Mouse (Mus musculus): ENCODE data around the gene Tob1. TPM values are rescaled to one million over a fixed set of nuclear protein-coding genes. Genes with fewer than 3 reads are reported as not detected.

Tob1 gene
- polyA plus RNA-seq, 1 experiment from 2014 or later: 44.0 TPM

DNA sequence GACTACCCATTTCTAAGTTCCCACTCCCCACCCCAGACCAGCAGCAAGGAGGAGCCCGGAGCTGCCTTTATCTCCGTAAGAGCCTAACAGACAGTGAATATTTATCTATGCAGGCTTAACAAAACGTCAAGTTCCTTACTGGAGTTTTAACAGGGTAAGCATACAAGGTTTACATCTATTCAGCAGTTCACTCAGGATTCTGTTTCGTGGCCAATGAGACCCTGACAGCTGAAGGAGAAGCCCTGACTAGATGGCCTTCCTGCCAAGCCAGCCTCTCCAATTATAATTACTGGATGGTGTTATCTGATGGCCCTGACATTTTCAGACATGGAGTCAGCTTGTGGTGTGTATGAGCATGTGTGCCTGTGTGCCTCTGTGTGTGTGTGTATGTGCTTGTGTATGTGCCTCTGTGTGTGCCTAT, 37.5 kb upstream of the Tob1 start:
- H3K4me1 ChIP-seq (replicated peaks; ENCODE audit: control insufficient read depth, insufficient read depth, low read length): 0 out of 2 replicates have a peak, but pooled peaks cover 3% of the 10 kb centered on the region
- no peak overlapping the region for H3K4me3 ChIP-seq (ENCODE audit: low read depth, low read length)
- H3K27me3 ChIP-seq (ENCODE audit: control insufficient read depth, insufficient read depth, low read length): no peaks in the 10 kb centered on the region
- no peak overlapping the region for H3K27ac ChIP-seq (ENCODE audit: low read depth, low read length)
- no peak for ATAC-seq (replicated peaks; ENCODE audit: low FRiP score)
- H3K36me3 ChIP-seq (ENCODE audit: control insufficient read depth, insufficient read depth, low read length): no peaks in the 10 kb centered on the region
- no peak overlapping the region for H3K4me2 ChIP-seq (ENCODE audit: low read depth, low read length, severe bottlenecking)
- H3K9me3 ChIP-seq (ENCODE audit: control insufficient read depth, low read length): no peaks in the 10 kb centered on the region
- no peak for DNase-seq (ENCODE audit: low spot score)
- 66% methylated on average over 4 of the region's 4 CpGs for WGBS
- H3K9ac ChIP-seq (ENCODE audit: low read length): no peak overlapping the region

DNA sequence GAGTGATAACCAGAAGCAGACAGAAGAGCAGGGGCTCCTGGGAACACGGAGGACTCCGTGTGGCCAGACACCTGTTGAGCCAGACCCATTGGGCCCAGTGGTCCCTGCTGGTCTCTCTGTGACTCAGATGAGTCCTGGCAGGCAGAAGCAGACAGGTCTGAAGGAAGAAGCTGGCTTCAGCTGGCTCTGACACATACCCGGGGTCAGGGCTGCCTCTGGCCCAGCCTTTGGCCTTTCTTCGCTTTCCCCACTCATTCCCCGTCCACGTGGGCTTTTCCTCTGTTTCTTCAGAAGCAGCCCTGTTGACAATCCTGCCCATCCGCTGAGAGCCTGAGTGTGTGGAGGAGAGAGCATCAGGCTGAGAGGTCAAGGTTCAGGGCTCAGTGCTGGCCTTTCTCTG, 36.0 kb upstream of the Tob1 start:
- 55% methylated on average over 7 of the region's 7 CpGs for WGBS
- DNase-seq (ENCODE audit: low spot score) (no peak), ATAC-seq (replicated peaks; ENCODE audit: low FRiP score) (no peak)
- no peaks in the 10 kb centered on the region for H3K9me3 ChIP-seq (ENCODE audit: control insufficient read depth, low read length)
- H3K27me3 ChIP-seq (ENCODE audit: control insufficient read depth, insufficient read depth, low read length): no peaks in the 10 kb centered on the region
- no peaks in the 10 kb centered on the region for H3K36me3 ChIP-seq (ENCODE audit: control insufficient read depth, insufficient read depth, low read length)
- H3K4me1 ChIP-seq (replicated peaks; ENCODE audit: control insufficient read depth, insufficient read depth, low read length): 0 out of 2 replicates have a peak, but pooled peaks cover 3% of the 10 kb centered on the region
- no peak overlapping the region for H3K4me3 ChIP-seq (ENCODE audit: low read depth, low read length)
- no peak overlapping the region for H3K9ac ChIP-seq (ENCODE audit: low read length)
- H3K27ac ChIP-seq (ENCODE audit: low read depth, low read length): no peak overlapping the region
- no peak overlapping the region for H3K4me2 ChIP-seq (ENCODE audit: low read depth, low read length, severe bottlenecking)

DNA sequence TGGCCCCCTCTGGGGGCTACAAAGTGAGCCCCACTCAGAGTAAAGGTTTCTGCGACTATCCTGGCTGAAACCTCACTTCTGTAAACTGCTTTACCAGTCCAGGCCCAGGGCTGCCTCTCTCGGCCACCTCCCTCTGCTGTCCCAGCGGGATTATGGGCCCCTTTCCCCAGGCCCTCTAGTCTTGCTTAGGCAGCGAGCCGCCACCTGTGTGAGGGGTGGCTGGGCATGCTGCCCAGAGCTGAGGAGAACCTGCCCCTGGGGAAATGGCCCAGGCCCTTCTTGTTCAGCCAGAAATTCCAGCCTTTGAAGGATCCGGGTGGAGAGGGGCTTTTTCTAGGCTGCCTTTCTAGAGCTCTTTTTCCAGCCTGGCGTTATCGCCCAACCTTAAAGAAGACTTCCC, 35.6 kb upstream of the Tob1 start:
- Histone ChIP-seq H3K36me3 (ENCODE audit: control insufficient read depth, insufficient read depth, low read length) (no peaks in the 10 kb centered on the region), H3K9me3 (ENCODE audit: control insufficient read depth, low read length) (no peaks in the 10 kb centered on the region), H3K4me3 (ENCODE audit: low read depth, low read length) (no peak overlapping the region), H3K4me2 (ENCODE audit: low read depth, low read length, severe bottlenecking) (no peak overlapping the region), H3K27me3 (ENCODE audit: control insufficient read depth, insufficient read depth, low read length) (no peaks in the 10 kb centered on the region), H3K9ac (ENCODE audit: low read length) (no peak overlapping the region), H3K4me1 (replicated peaks; ENCODE audit: control insufficient read depth, insufficient read depth, low read length) (0 out of 2 replicates have a peak, but pooled peaks cover 3% of the 10 kb centered on the region), H3K27ac (ENCODE audit: low read depth, low read length) (no peak overlapping the region)
- ATAC-seq (replicated peaks; ENCODE audit: low FRiP score) (no peak), DNase-seq (ENCODE audit: low spot score) (no peak)
- WGBS: 62% methylated on average over 8 of the region's 8 CpGs

DNA sequence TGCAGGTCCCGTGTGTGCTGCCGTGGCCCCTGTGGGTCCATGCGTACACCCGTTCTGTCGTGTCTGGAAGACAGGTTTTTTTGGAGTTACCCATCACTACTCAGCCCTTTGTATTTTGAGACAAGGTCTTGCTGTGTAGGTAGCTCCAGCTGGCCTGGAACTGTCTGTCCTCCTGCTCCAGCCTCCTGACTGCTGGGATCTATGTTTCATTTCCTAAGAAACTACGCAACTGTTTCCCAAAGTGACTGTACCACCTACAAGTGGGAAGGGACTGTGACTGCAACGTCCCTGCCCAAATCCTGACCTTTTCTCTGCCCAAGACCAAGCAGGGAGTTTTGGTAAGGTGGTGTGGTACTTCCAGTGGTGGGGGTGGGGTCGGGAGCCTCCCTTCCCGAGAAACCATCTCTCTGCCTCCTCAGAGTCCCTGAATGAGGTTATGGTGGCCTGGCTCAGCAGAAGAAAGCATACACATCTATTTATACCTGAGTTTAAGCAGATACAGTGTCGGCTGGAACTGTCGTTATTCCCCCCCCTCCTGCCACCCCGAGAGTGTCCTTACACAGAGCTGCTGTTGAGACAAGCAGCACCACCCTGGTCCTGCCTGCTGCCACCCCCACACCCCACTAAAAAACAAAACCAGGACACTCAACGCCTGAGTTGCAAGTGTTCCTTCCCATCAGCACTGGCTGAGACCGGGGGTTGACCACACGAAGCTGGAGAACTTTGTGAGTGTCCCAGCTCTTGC, 33.2 kb upstream of the Tob1 start:
- no peak for DNase-seq (ENCODE audit: low spot score)

DNA sequence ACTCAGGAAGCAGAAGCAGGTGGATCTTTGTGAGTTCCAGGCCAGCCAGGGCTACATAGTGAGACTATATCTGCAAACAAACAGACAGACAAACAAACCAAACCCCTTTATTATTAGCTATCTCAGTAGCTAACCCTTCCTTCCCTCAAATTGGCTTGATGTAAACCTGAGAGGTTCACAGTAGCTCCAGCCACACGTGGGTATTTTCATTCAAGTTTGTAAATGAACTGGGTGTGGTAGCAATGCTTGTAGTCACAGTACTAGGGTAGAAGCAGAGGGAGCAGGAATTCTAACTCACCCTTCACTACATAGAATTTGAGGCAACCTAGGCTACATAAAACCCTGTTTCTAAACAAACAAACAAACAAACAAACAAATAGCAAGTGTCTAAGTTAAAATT, 31.5 kb upstream of the Tob1 start:
- no peak overlapping the region for H3K27ac ChIP-seq (ENCODE audit: low read depth, low read length)
- DNase-seq (ENCODE audit: low spot score) (no peak), ATAC-seq (replicated peaks; ENCODE audit: low FRiP score) (no peak)
- no peaks in the 10 kb centered on the region for H3K27me3 ChIP-seq (ENCODE audit: control insufficient read depth, insufficient read depth, low read length)
- H3K4me2 ChIP-seq (ENCODE audit: low read depth, low read length, severe bottlenecking): no peak overlapping the region
- H3K4me3 ChIP-seq (ENCODE audit: low read depth, low read length): no peak overlapping the region
- no peak overlapping the region for H3K9ac ChIP-seq (ENCODE audit: low read length)
- H3K36me3 ChIP-seq (ENCODE audit: control insufficient read depth, insufficient read depth, low read length): no peaks in the 10 kb centered on the region
- WGBS: 20% methylated on average over 1 of the region's 1 CpGs
- no peaks in the 10 kb centered on the region for H3K9me3 ChIP-seq (ENCODE audit: control insufficient read depth, low read length)
- 0 out of 2 replicates have a peak, but pooled peaks cover 3% of the 10 kb centered on the region for H3K4me1 ChIP-seq (replicated peaks; ENCODE audit: control insufficient read depth, insufficient read depth, low read length)

More for the DNA sequence above, 33.2 kb upstream of the Tob1 start:
- H3K9ac ChIP-seq (ENCODE audit: low read length): no peak overlapping the region
- no peaks in the 10 kb centered on the region for H3K36me3 ChIP-seq (ENCODE audit: control insufficient read depth, insufficient read depth, low read length)
- no peak overlapping the region for H3K27ac ChIP-seq (ENCODE audit: low read depth, low read length)
- H3K4me1 ChIP-seq (replicated peaks; ENCODE audit: control insufficient read depth, insufficient read depth, low read length): 0 out of 2 replicates have a peak, but pooled peaks cover 3% of the 10 kb centered on the region
- 83% methylated on average over 15 of the region's 15 CpGs for WGBS
- H3K4me2 ChIP-seq (ENCODE audit: low read depth, low read length, severe bottlenecking): no peak overlapping the region
- ATAC-seq (replicated peaks; ENCODE audit: low FRiP score): no peak
- no peak overlapping the region for H3K4me3 ChIP-seq (ENCODE audit: low read depth, low read length)
- no peaks in the 10 kb centered on the region for H3K9me3 ChIP-seq (ENCODE audit: control insufficient read depth, low read length)
- H3K27me3 ChIP-seq (ENCODE audit: control insufficient read depth, insufficient read depth, low read length): no peaks in the 10 kb centered on the region

DNA sequence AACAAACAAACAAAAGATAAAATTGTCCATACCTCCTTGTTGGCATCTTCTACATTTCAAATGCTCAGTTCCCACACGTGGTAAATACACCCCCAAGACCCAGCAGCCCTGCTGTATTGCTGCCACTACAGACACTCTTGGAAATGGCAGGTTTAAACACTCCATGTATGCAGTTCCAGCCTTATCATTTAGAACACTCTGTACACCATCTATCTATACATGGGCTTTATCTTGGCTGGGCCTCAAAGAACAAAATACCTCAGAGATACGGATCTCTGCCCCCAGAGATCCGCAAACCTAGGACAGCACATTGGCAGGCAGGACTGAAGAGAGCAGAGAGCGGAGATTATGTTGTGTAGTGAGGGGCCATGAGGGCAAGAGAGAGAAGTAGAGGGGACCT, 31.1 kb upstream of the Tob1 start:
- H3K27me3 ChIP-seq (ENCODE audit: control insufficient read depth, insufficient read depth, low read length): no peaks in the 10 kb centered on the region
- DNase-seq (ENCODE audit: low spot score) (no peak), ATAC-seq (replicated peaks; ENCODE audit: low FRiP score) (no peak)
- H3K36me3 ChIP-seq (ENCODE audit: control insufficient read depth, insufficient read depth, low read length): no peaks in the 10 kb centered on the region
- H3K27ac ChIP-seq (ENCODE audit: low read depth, low read length): no peak overlapping the region
- H3K9ac ChIP-seq (ENCODE audit: low read length): no peak overlapping the region
- H3K4me2 ChIP-seq (ENCODE audit: low read depth, low read length, severe bottlenecking): no peak overlapping the region
- H3K9me3 ChIP-seq (ENCODE audit: control insufficient read depth, low read length): no peaks in the 10 kb centered on the region
- H3K4me3 ChIP-seq (ENCODE audit: low read depth, low read length): no peak overlapping the region
- H3K4me1 ChIP-seq (replicated peaks; ENCODE audit: control insufficient read depth, insufficient read depth, low read length): 0 out of 2 replicates have a peak, but pooled peaks cover 3% of the 10 kb centered on the region
- 82% methylated on average over 4 of the region's 4 CpGs for WGBS

DNA sequence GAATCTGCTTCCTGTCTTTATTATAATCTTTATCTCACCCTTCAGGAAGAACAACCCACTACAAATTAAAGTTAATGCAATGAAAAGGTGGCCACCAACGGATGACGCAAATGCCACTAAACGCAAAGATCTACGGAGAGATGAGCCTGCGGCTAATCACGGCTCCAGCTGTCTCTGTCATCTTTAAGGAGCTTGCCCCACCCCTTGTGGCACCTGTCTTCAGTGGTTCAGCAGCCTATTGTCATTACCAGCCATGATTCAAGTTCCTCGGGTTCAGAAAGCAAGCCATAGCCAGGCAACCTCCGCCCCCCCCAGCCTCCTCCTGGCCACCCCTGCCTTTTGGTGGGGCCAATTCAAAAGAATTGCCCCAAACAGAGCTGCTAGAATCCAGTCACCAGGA, 29.6 kb upstream of the Tob1 start:
- DNase-seq (ENCODE audit: low spot score): no peak
- Histone ChIP-seq H3K36me3 (ENCODE audit: control insufficient read depth, insufficient read depth, low read length) (no peaks in the 10 kb centered on the region), H3K4me1 (replicated peaks; ENCODE audit: control insufficient read depth, insufficient read depth, low read length) (no peaks in the 10 kb centered on the region), H3K27ac (ENCODE audit: low read depth, low read length) (no peak overlapping the region), H3K4me3 (ENCODE audit: low read depth, low read length) (no peak overlapping the region), H3K27me3 (ENCODE audit: control insufficient read depth, insufficient read depth, low read length) (no peaks in the 10 kb centered on the region), H3K9me3 (ENCODE audit: control insufficient read depth, low read length) (no peaks in the 10 kb centered on the region), H3K9ac (ENCODE audit: low read length) (no peak overlapping the region), H3K4me2 (ENCODE audit: low read depth, low read length, severe bottlenecking) (no peak overlapping the region)
- no peak for ATAC-seq (replicated peaks; ENCODE audit: low FRiP score)
- 95% methylated on average over 8 of the region's 8 CpGs for WGBS

DNA sequence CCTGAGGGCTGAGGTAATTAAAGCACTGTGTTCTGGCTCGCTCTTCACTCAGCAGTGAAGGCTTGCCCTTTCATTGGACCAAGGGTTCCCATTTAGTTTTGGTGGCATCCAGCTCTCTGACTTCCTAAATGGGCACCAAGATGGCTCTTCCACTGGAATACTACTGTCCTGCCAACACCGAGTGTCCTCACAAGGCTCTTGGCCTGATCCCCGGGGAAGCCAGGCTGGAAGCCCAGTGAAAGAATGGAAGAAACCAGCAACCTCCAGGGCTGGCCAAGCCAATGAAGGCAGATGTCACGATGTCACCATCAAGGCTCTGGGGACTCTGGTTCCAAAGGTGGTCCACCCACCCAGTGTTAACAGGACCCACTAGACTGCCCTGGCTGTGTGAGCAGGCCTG, 28.5 kb upstream of the Tob1 start:
- Histone ChIP-seq H3K9me3 (ENCODE audit: control insufficient read depth, low read length) (no peaks in the 10 kb centered on the region), H3K4me2 (ENCODE audit: low read depth, low read length, severe bottlenecking) (no peak overlapping the region), H3K27me3 (ENCODE audit: control insufficient read depth, insufficient read depth, low read length) (no peaks in the 10 kb centered on the region), H3K4me1 (replicated peaks; ENCODE audit: control insufficient read depth, insufficient read depth, low read length) (no peaks in the 10 kb centered on the region), H3K27ac (ENCODE audit: low read depth, low read length) (no peak overlapping the region), H3K4me3 (ENCODE audit: low read depth, low read length) (no peak overlapping the region), H3K9ac (ENCODE audit: low read length) (no peak overlapping the region), H3K36me3 (ENCODE audit: control insufficient read depth, insufficient read depth, low read length) (no peaks in the 10 kb centered on the region)
- ATAC-seq (replicated peaks; ENCODE audit: low FRiP score): no peak
- 89% methylated on average over 4 of the region's 4 CpGs for WGBS
- no peak for DNase-seq (ENCODE audit: low spot score)

DNA sequence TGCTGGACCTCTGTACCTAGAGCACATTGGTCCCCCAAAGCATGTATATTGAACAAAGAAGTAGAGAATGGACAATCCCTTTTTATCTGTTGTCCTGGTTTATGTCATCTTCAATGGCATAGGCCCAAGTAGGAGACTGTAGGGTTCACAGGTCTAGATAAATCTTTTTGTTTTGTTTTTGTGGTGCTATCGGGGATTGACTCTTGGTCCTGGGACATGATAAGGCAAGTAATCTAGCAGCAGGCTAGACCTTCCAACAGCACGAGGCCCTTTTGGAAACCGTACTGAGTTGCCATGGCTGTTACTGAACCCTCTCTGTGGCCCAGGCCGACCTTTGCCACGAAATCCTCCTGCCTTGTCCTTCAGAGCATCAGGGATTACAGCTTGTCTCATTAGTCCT, 28.1 kb upstream of the Tob1 start:
- H3K4me3 ChIP-seq (ENCODE audit: low read depth, low read length): no peak overlapping the region
- H3K4me2 ChIP-seq (ENCODE audit: low read depth, low read length, severe bottlenecking): no peak overlapping the region
- WGBS: 87% methylated on average over 5 of the region's 5 CpGs
- H3K36me3 ChIP-seq (ENCODE audit: control insufficient read depth, insufficient read depth, low read length): no peaks in the 10 kb centered on the region
- no peaks in the 10 kb centered on the region for H3K4me1 ChIP-seq (replicated peaks; ENCODE audit: control insufficient read depth, insufficient read depth, low read length)
- H3K9me3 ChIP-seq (ENCODE audit: control insufficient read depth, low read length): no peaks in the 10 kb centered on the region
- no peak overlapping the region for H3K9ac ChIP-seq (ENCODE audit: low read length)
- H3K27me3 ChIP-seq (ENCODE audit: control insufficient read depth, insufficient read depth, low read length): no peaks in the 10 kb centered on the region
- no peak overlapping the region for H3K27ac ChIP-seq (ENCODE audit: low read depth, low read length)
- DNase-seq (ENCODE audit: low spot score): no peak
- no peak for ATAC-seq (replicated peaks; ENCODE audit: low FRiP score)

Measured in forebrain, embryonic 11.5 days (tissue).